Mouse (Mus musculus) adrenal gland, adult 18-20 months (tissue): ENCODE data around the gene Slc9a2. TPM values are rescaled to one million over a fixed set of nuclear protein-coding genes. Genes with fewer than 3 reads are reported as not detected.
A peak's percentile ranks its signal among the peaks of the same experiment; 100 is the strongest.
"Not testable (repeated sequence)": the region's sequence is repeated elsewhere in the genome, so short reads cannot be mapped to it uniquely, and the experiment has no call there.

Experiments
- DNase-seq, 2 experiments: peaks; one replicate each; pipeline ENCODE4 v3.0.0; 2021 to 2022; ENCODE audit warnings: low spot score in 2 of 2
- long read RNA-seq, 2 experiments: library from polyadenylated mRNA; stranded (forward); transcript quantifications; one replicate each; pipeline ENCODE4 v2.0.0; 2021
- total RNA-seq, 2 experiments: library from RNA; stranded (reverse); gene quantifications; 1 replicate in 1 of 2; 2 replicates in 1 of 2; pipeline ENCODE4 v1.2.3; 2021

The Slc9a2 gene
- total RNA-seq: under 1 TPM; 0.16 to 0.27 TPM
- long read RNA-seq, experiment 1, full-length matches to known transcripts: 2 of 2 reads
- long read RNA-seq, experiment 1, partial matches to known transcripts: 0 of 2 reads
- long read RNA-seq, experiment 1, other reads (novel, unspliced or antisense): 0 of 2 reads
- long read RNA-seq, experiment 2, full-length matches to known transcripts: 1 of 2 reads
- long read RNA-seq, experiment 2, partial matches to known transcripts: 1 of 2 reads
- long read RNA-seq, experiment 2, other reads (novel, unspliced or antisense): 0 of 2 reads

- DNase-seq: peak in 1 of 2 experiments; percentile 6
Observed at GRCm38 (mm10) chr1:40680067-40680867, at the start of gene Slc9a2. Slc9a2 (plus strand) TSS chr1:40680574.

GRCm38 (mm10) chr1:40632407-40633062, 47.8 kb upstream of the Slc9a2 start:
- DNase-seq: no peak

DNA sequence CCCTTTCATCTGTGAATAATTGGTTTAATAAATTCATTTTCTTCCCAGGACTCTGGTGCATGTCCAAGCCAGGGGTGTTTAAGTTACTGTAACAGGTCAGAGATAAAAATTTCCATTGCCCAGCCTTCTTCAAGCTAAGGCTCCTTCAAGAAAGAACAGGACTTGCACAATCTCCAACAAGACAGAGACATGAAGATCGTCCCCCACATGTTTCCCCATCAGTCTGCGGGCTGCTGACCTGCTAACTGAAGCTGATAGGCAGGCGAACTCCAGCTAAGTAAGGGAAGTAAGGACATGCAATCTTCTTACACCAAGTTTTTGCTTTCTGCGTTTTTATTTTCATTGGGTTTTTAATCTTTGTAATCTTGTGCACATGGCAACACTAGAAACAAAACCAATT, 45.8 kb upstream of the Slc9a2 start:
- DNase-seq: no peak

DNA sequence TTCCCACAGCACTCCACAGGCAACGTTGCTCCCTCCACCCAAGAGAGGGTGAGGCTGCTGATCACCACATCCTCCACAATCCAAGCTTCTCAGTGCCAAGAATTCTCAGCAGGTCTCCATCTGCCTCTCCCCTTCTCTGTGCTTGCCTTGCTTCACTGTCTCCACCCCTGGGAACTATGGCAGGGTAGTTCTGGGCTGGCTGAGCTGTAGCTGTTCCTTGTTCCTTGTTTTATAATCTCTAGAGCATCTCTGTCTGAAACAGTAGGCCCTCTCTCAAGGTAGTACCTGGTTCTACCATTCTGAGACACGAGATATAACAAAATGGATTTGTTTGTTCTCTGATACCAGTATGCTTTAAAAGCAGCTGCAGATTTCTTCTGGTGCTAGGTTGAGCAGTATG, 32.1 kb upstream of the Slc9a2 start:
- no peak for DNase-seq

DNA sequence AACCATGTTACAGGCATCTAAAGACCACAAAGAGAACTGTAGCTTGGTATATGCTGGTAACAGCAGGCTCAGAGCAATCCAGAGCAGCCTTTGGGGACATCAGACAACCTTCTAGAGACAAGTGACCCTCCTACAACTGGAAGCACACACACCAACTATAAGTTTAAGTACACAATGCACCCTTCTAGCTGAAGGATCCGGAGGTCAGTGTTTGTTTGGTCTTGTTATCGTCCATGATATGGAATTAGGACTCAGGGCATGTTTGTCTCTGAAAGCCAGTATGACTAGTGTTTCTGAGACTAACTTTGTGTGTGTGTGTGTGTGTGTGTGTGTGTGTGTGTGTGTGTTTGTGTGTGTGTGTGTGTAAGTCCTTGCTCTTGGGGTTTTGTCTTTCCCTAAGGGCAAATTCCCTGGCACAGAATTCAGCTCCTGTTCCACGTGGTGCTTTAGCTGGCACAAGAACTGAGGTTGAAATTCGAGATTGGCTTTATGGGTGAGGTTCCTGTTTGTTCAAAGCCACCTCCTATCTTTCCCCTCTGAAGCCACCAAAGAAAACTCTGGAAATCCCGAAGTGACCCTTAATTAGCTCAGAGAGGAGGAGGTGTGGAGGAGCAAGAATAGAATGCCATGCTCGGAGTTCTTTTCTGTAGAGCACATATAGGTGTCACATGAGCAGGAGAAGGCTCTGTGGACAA, 29.4 kb upstream of the Slc9a2 start:
- DNase-seq: no peak

DNA sequence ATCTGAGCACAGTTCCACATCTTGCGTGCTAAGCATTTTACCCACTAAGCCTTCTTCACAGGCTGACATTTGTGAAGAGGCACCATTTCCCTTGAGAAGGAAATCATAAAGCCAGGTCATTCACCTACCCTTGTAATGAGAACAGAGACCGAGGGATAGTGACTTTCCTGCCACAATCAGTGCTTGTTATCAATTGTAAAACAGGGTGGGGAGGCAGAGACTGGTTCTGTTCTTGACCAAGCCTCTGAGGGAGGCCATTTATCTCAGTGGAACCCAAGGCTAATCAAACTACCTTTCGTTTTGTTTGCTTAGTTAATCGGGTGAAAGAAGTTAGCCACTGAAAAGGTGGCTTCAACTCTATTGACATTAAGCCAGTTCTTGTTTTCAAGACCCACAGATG, 23.3 kb upstream of the Slc9a2 start:
- DNase-seq: no peak

- DNase-seq: peak; percentile 43 to 46
Observed at GRCm38 (mm10) chr1:40657978-40658496, 22.3 kb upstream of the Slc9a2 start.

- DNase-seq: no peak
Observed at GRCm38 (mm10) chr1:40659017-40659416, 21.4 kb upstream of the Slc9a2 start.

DNA sequence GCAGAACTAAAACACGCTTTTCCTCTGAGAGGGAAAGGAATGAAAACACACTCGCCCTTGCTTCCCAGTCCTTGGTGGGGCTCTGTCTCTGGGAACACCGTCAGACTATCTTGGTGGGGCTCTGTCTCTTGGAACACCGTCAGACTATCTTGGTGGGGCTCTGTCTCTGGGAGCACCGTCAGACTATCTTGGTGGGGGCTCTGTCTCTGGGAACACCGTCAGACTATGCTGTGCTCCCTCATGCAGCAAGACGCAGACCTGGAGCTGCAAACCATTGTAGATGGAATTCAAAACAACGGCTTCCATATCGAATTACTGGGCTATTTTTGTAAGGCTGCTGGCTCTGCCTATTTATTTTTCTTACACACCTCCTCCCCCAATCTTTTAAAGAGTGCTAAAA, 20.9 kb upstream of the Slc9a2 start:
- DNase-seq: no peak

- no peak for DNase-seq
Observed at GRCm38 (mm10) chr1:40660838-40661237, 19.5 kb upstream of the Slc9a2 start.

GRCm38 (mm10) chr1:40665401-40666370, 14.7 kb upstream of the Slc9a2 start:
- no peak for DNase-seq

- DNase-seq: not testable (repeated sequence)
Observed at GRCm38 (mm10) chr1:40667442-40667841, 12.9 kb upstream of the Slc9a2 start.

- DNase-seq: no peak
Observed at GRCm38 (mm10) chr1:40670025-40670424, 10.3 kb upstream of the Slc9a2 start.

DNA sequence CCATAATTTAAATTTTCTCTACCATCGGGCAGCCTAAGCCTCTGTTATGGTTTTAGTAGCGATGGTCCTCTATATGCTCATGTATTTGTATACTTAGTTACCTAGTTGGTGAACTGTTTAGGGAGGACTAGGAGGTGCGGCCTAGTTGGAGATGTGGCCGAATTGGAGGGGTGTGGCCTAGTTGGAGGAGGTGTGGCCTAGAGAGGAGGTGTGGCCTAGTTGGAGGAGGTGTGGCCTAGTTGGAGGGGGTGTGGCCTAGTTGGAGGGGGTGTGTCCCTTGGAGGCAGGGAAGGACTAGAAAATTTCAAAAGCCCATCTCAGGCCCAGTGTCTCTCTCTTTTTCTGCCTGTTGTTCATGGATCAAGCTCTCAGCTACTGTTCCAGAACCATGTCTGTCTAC, 8.9 kb upstream of the Slc9a2 start:
- no peak for DNase-seq

DNA sequence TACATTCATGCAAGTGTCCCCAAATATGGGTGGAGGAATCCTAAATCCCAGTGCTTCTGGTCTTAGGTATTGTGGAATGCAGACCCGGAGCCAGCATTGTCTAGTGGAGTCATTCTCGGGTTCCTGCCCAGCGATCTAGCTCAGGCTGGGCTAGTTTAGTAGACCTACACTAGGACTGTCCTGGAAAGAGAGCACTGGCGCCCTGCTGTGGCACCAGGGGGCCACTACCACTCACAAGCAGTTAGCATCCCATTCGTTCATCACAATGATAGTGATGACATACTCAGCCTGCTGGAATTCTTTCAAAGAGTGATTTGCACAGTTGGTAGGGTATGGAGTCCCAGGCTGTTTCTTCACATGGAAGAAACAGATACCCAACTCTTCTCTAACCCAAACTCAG, 3.1 kb upstream of the Slc9a2 start:
- DNase-seq: no peak

DNA sequence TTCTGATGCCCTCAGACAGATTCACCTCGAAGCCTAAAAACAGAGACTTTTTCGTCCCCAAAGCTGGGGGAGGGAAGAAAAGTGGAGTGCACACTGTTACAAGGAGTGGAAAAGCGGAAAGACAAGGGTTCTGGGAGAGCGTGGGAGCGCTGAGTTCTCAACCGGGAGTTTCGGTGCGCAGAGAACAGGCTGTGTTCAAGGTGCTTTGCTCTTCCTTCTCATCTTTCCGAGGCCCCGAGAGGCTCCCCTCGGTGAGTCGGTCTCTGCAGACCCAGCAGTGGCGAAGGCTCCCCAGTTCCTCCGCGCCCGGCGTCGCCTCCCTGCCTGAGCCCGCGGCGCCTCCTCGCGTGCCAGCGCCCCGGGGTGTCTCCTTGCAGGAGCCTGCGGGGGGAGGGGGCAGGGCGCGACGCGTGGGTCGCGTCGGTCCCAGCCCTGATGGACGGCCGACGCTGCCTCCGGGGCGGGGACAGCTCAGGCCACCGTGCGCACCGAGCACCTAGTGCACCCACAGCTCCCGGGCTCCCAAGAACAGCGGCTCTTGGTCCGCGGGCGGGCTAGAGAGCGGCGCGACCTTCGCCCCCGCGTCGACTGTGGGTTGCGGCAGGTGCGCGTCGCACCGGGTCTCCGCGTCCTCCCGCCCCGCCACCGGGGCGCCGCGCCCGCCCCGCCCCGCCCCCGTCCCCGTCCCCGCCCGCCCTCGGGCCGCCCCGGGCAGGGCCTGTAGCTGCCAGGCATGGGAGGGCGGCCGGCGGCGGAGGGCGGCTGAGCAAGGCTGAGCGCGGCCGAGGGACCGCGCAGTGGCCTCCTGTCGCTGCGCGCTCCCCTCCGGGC, 709 bp downstream of the Slc9a2 start:
- peak; percentile 27 to 30 for DNase-seq

DNA sequence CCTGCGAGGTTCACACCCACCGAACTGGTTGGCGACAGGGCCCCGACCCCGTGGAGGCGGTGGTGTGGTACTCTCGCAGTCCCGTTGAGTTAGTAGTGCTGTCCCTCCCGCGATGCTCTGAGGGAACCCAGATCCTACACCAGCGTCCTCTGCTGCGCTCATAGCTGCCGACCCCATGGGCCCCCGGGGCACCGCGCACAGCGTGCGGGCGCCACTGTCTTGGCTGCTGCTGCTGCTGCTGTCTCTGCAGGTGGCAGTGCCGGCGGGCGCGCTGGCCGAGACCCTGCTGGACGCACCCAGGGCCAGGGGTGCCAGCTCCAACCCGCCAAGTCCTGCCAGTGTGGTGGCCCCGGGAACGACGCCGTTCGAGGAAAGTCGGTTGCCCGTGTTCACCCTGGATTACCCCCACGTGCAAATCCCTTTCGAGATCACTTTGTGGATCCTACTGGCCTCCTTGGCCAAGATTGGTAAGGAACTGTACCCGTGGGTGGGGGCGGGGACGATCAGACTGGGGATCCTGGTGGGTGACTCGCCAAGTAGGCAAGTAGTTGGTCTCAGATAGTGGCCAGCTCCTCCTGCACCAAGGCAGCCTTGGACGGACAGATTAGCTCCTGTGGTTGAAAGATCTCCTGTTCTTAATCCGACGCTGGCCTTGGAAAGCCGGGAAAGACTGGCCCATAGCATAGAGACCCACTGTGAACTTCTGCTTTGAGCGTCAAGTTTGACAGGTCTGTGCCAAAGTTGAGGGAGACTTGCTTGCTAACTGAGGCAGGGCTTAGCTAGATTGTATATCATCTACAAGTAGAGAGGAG, 1.5 kb downstream of the Slc9a2 start:
- peak in 1 of 2 experiments; percentile 3 for DNase-seq

DNA sequence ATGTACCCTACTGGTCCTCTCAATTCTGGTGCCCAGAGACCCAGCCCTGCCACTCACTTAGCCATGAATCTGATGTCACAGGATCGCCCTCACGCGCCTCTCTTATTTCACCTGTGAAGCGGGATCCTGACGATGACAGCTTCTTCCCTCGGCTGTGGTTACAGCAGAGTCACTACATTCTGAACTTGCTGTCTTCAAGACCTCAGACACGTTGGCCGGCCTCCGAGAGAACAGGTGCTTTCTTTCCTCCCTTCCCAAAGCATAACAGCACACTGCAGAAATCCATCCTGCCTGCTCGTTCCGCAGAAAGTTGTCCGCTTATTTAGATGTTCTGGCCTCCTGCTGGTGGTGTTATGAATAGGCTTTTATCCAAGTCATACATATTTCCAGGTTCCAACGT, 13.9 kb downstream of the Slc9a2 start:
- no peak for DNase-seq
